Mouse (Mus musculus) limb, embryonic 12.5 days (tissue): Measurements from ENCODE around the gene Mrpl4. TPM values are rescaled to one million over a fixed set of nuclear protein-coding genes. Genes with fewer than 3 reads are reported as not detected.
"Not testable (repeated sequence)": the region's sequence is repeated elsewhere in the genome, so short reads cannot be mapped to it uniquely, and the experiment has no call there.

Experiments
- ATAC-seq: fragments of 200-750 bp; cut with Nextera tagmentation; 2 replicates; pipeline ENCODE4 v1.8.0; 2017; ENCODE audit warnings: low read depth, moderate TSS enrichment; ENCODE audit not compliant: insufficient number of reproducible peaks, insufficient read depth, low FRiP score, low TSS enrichment
- H3K27ac ChIP-seq: fragments of 300-500 bp; sonication (generic); 2 replicates; pipeline ENCODE4 v1.5.1; 2016; ENCODE audit warnings: mild to moderate bottlenecking, moderate library complexity
- H3K27me3 ChIP-seq: fragments of 300-500 bp; sonication (generic); 2 replicates; pipeline ENCODE4 v1.6.1; 2016; ENCODE audit warnings: mild to moderate bottlenecking, moderate library complexity
- H3K36me3 ChIP-seq: fragments of 300-500 bp; sonication (generic); 2 replicates; pipeline ENCODE4 v1.6.1; 2016; ENCODE audit warnings: mild to moderate bottlenecking, moderate library complexity
- H3K4me1 ChIP-seq: fragments of 300-500 bp; sonication (generic); replicated peaks from 2 replicates; pipeline ENCODE4 v1.6.1; 2016
- H3K4me2 ChIP-seq: fragments of 300-500 bp; sonication (generic); 2 replicates; pipeline ENCODE4 v1.6.1; 2016; ENCODE audit warnings: mild to moderate bottlenecking, moderate library complexity
- H3K4me3 ChIP-seq: fragments of 300-500 bp; sonication (generic); replicated peaks from 2 replicates; pipeline ENCODE4 v1.5.1; 2016; ENCODE audit warnings: mild to moderate bottlenecking
- H3K9ac ChIP-seq: fragments of 300-500 bp; sonication (generic); replicated peaks from 2 replicates; pipeline ENCODE4 v1.6.1; 2016; ENCODE audit warnings: mild to moderate bottlenecking, moderate library complexity
- H3K9me3 ChIP-seq: fragments of 300-500 bp; sonication (generic); 2 replicates; pipeline ENCODE4 v1.6.1; 2016; ENCODE audit warnings: mild to moderate bottlenecking, moderate library complexity
- WGBS: fragments of 180-500 bp; shearing (Covaris S2); methylation state at CpG from one replicate; pipeline ENCODE4 v1.1.7; 2016; 5-methylcytosine and 5-hydroxymethylcytosine counted together
- microRNA counts: library from miRNA; unstranded; fragments of <30 nt; microRNA quantifications from one replicate; lab custom pipeline; 2017
- microRNA-seq: library from miRNA; unstranded; fragments of <30 nt; microRNA quantifications from one replicate; pipeline ENCODE4, GENCODE M21; 2017
- polyA plus RNA-seq: library from polyadenylated mRNA; unstranded; fragments of >200 nt; fragmentation: Nextera tagmentation; extraction: Ambion mirVana; gene quantifications from 2 replicates; pipeline ENCODE4 v1.2.1, GENCODE M21; 2016

Gene Mrpl4
- polyA plus RNA-seq, 1 experiment from 2014 or later: 135 TPM

DNA sequence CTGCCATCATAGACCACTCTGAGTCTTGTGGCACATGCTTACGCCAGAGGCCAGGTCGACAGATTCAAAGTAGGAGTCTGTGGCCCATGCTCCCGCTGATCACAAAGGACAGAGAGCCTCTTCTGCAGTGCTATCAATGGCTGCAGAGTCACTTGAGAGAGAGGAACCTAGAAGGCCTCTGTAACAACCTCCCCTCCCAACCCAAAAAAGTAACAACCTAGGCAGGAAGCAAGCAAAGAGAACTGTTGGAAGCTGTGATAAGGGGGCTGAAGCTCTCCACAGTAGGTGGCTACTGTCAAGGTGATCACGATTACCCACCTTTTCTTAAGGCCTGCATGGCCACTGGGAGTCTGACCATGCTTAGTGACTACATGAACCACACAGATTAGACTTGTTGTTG, 41.0 kb downstream of the Mrpl4 start:
- H3K4me1 ChIP-seq: 0 out of 2 replicates have a peak, but pooled peaks cover 2% of the 10 kb centered on the region
- H3K27me3 ChIP-seq: peaks cover 28% of the 10 kb centered on the region
- no peak overlapping the region for H3K4me2 ChIP-seq
- no peak for ATAC-seq
- WGBS: 78% methylated on average over 4 of the region's 4 CpGs
- H3K4me3 ChIP-seq: no peak overlapping the region
- H3K27ac ChIP-seq: no peak overlapping the region
- H3K36me3 ChIP-seq: no peaks in the 10 kb centered on the region
- H3K9ac ChIP-seq: no peak overlapping the region
- peaks cover 5% of the 10 kb centered on the region; the same call in 1 of the 2 replicates for H3K9me3 ChIP-seq

- 73% methylated on average over 1 of the region's 1 CpGs for WGBS
Observed at GRCm38 (mm10) chr9:21044785-21045184, 42.2 kb downstream of the Mrpl4 start.

GRCm38 (mm10) chr9:21045235-21045634, 42.7 kb downstream of the Mrpl4 start:
- Histone ChIP-seq H3K9me3 (no peaks in the 10 kb centered on the region; the same call in 1 of the 2 replicates), H3K27me3 (peaks cover 11% of the 10 kb centered on the region), H3K27ac (no peak overlapping the region), H3K36me3 (no peaks in the 10 kb centered on the region), H3K4me1 (0 out of 2 replicates have a peak, but pooled peaks cover 2% of the 10 kb centered on the region), H3K9ac (no peak overlapping the region), H3K4me2 (no peak overlapping the region), H3K4me3 (no peak overlapping the region)
- WGBS: 82% methylated on average over 3 of the region's 3 CpGs
- ATAC-seq: no peak

More at GRCm38 (mm10) chr9:21044785-21045184, 42.2 kb downstream of the Mrpl4 start:
- H3K27ac ChIP-seq, H3K4me1 ChIP-seq, H3K4me3 ChIP-seq, ATAC-seq, H3K4me2 ChIP-seq, H3K36me3 ChIP-seq, H3K9ac ChIP-seq, H3K9me3 ChIP-seq: not testable (repeated sequence)
- peaks cover 16% of the 10 kb centered on the region for H3K27me3 ChIP-seq

- no peaks in the 10 kb centered on the region for H3K36me3 ChIP-seq
- H3K27me3 ChIP-seq: no peaks in the 10 kb centered on the region
- no peak overlapping the region for H3K4me3 ChIP-seq
- no peak overlapping the region for H3K9ac ChIP-seq
- 64% methylated on average over 10 of the region's 10 CpGs for WGBS
- H3K9me3 ChIP-seq: no peaks in the 10 kb centered on the region; the same call in 1 of the 2 replicates
- no peaks in the 10 kb centered on the region for H3K4me1 ChIP-seq
- H3K4me2 ChIP-seq: no peak overlapping the region
- no peak overlapping the region for H3K27ac ChIP-seq
- no peak for ATAC-seq
Observed at GRCm38 (mm10) chr9:21051578-21051977, 49.0 kb downstream of the Mrpl4 start.

MicroRNAs within 50 kb of the gene (microRNA counts, 519-probe panel; counts per million panel counts)
- microRNA mmu-miR-1900 (lab: Ali Mortazavi, UCI): 5,920 counts per million, percentile 68 among the panel's probes with 10 or more counts

Small RNA genes within 50 kb of the gene (microRNA-seq; reads per million reads assigned to microRNA genes)
- gene Mir1900: not detected

Other genes with a start within 250 kb of the Mrpl4 start
- gene Col5a3, start 187.7 kb upstream of the Mrpl4 start, polyA plus RNA-seq: 0.28 and 0.55 TPM in 2 replicates
- gene Rdh8, start 184.2 kb upstream of the Mrpl4 start, polyA plus RNA-seq: not detected in 2 replicates
- gene A230050P20Rik, start 134.1 kb upstream of the Mrpl4 start, polyA plus RNA-seq: 3.1 TPM in 2 replicates
- gene Angptl6, start 123.0 kb upstream of the Mrpl4 start, polyA plus RNA-seq: 2.2 and 2.3 TPM in 2 replicates
- gene Ppan, start 114.6 kb upstream of the Mrpl4 start, polyA plus RNA-seq: 78.9 and 82.1 TPM in 2 replicates
- 328 and 335 TPM in 2 replicates for gene Eif3g, start 104.1 kb upstream of the Mrpl4 start, polyA plus RNA-seq
- 135 and 144 TPM in 2 replicates for gene Dnmt1, start 42.9 kb upstream of the Mrpl4 start, polyA plus RNA-seq
- 52.9 and 53.4 TPM in 2 replicates for gene S1pr2, start 26.0 kb upstream of the Mrpl4 start, polyA plus RNA-seq
- 8.8 and 8.9 TPM in 2 replicates for gene Icam1, start 13.2 kb downstream of the Mrpl4 start, polyA plus RNA-seq
- gene Icam4, start 26.6 kb downstream of the Mrpl4 start, polyA plus RNA-seq: 1.9 and 2.5 TPM in 2 replicates
- 0.22 TPM in 1 of 2 replicates, not detected in the other for gene Icam5, start 29.3 kb downstream of the Mrpl4 start, polyA plus RNA-seq
- 0.68 and 1.5 TPM in 2 replicates for gene Zglp1, start 64.4 kb downstream of the Mrpl4 start, polyA plus RNA-seq
- gene Gm49373, start 70.4 kb downstream of the Mrpl4 start, polyA plus RNA-seq: 1.2 and 1.3 TPM in 2 replicates
- 52.4 and 56.7 TPM in 2 replicates for gene Fdx1l, start 70.9 kb downstream of the Mrpl4 start, polyA plus RNA-seq
- 2.8 and 4.2 TPM in 2 replicates for gene Gm38431, start 89.3 kb downstream of the Mrpl4 start, polyA plus RNA-seq
- 60.8 and 77.0 TPM in 2 replicates for gene Raver1, start 89.3 kb downstream of the Mrpl4 start, polyA plus RNA-seq
- gene Tyk2, start 128.5 kb downstream of the Mrpl4 start, polyA plus RNA-seq: 15.0 and 16.1 TPM in 2 replicates
- gene Cdc37, start 147.2 kb downstream of the Mrpl4 start, polyA plus RNA-seq: 338 and 357 TPM in 2 replicates
- 4.8 and 5.6 TPM in 2 replicates for gene Pde4a, start 163.0 kb downstream of the Mrpl4 start, polyA plus RNA-seq
- 64.7 and 65.2 TPM in 2 replicates for gene Keap1, start 236.6 kb downstream of the Mrpl4 start, polyA plus RNA-seq
- gene S1pr5, start 245.7 kb downstream of the Mrpl4 start, polyA plus RNA-seq: 0.31 and 0.63 TPM in 2 replicates